Mouse (Mus musculus): ENCODE results near the gene Atp1a4. TPM values are rescaled to one million over a fixed set of nuclear protein-coding genes. Genes with fewer than 3 reads are reported as not detected.

The Atp1a4 gene
- polyA plus RNA-seq, 1 experiment from 2014 or later: not detected

DNA sequence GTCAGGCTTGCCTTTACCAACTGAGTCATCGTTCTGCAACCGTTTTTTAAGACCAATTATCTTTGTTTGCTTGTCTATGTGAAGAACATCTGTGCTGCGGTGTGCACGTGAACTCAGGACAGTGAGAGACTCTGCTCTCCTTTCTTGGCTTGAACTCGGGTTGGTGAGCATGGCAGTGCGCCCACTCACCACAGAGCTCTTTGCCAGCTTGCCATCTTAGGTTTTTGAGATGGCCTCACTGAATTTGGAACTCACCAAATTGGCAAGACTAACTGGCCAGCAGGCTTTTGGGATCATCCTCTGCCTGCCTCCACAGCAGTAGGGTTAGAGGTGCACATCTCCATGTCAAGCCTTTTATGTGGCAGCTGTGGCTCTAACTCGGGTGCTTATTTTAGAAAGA, 80.4 kb downstream of the Atp1a4 start:
- peaks cover 97% of the 10 kb centered on the region for H3K36me3 ChIP-seq (replicated peaks)
- DNase-seq (ENCODE audit: extremely low spot score, low spot score): no peak
- H3K9me3 ChIP-seq: no peaks in the 10 kb centered on the region
- H3K27ac ChIP-seq: no peak overlapping the region
- no peak overlapping the region for H3K4me3 ChIP-seq
- H3K27me3 ChIP-seq (ENCODE audit: poor library complexity, severe bottlenecking): no peaks in the 10 kb centered on the region
- no peaks in the 10 kb centered on the region for H3K4me1 ChIP-seq
- 92% methylated on average over 7 of the region's 7 CpGs for WGBS

Other genes starting within 250 kb of the Atp1a4 start
- 40.6 and 41.7 TPM in 2 replicates for gene Vangl2, start 230.0 kb downstream of the Atp1a4 start, polyA plus RNA-seq (2016; fragmentation: Nextera tagmentation; extraction: Ambion mirVana)
- 1.6 and 2.7 TPM in 2 replicates for gene Nhlh1, start 200.8 kb downstream of the Atp1a4 start, polyA plus RNA-seq (2016; fragmentation: Nextera tagmentation; extraction: Ambion mirVana)
- gene Copa, start 175.9 kb downstream of the Atp1a4 start, polyA plus RNA-seq (2016; fragmentation: Nextera tagmentation; extraction: Ambion mirVana): 176 TPM in 2 replicates
- gene Ncstn, start 175.6 kb downstream of the Atp1a4 start, polyA plus RNA-seq (2016; fragmentation: Nextera tagmentation; extraction: Ambion mirVana): 91.6 and 95.3 TPM in 2 replicates
- gene Pex19, start 131.7 kb downstream of the Atp1a4 start, polyA plus RNA-seq (2016; fragmentation: Nextera tagmentation; extraction: Ambion mirVana): 153 and 159 TPM in 2 replicates
- 132 and 138 TPM in 2 replicates for gene Dcaf8, start 110.3 kb downstream of the Atp1a4 start, polyA plus RNA-seq (2016; fragmentation: Nextera tagmentation; extraction: Ambion mirVana)
- 282 and 292 TPM in 2 replicates for gene Pea15a, start 51.6 kb downstream of the Atp1a4 start, polyA plus RNA-seq (2016; fragmentation: Nextera tagmentation; extraction: Ambion mirVana)
- 0.69 and 0.99 TPM in 2 replicates for gene Casq1, start 38.5 kb downstream of the Atp1a4 start, polyA plus RNA-seq (2016; fragmentation: Nextera tagmentation; extraction: Ambion mirVana)
- 53.0 and 55.4 TPM in 2 replicates for gene Igsf8, start 3.2 kb upstream of the Atp1a4 start, polyA plus RNA-seq (2016; fragmentation: Nextera tagmentation; extraction: Ambion mirVana)
- gene Atp1a2, start 39.6 kb upstream of the Atp1a4 start, polyA plus RNA-seq (2016; fragmentation: Nextera tagmentation; extraction: Ambion mirVana): 0.86 and 2.0 TPM in 2 replicates
- 0.17 and 0.43 TPM in 2 replicates for gene Kcnj9, start 70.9 kb upstream of the Atp1a4 start, polyA plus RNA-seq (2016; fragmentation: Nextera tagmentation; extraction: Ambion mirVana)
- gene Kcnj10, start 82.8 kb upstream of the Atp1a4 start, polyA plus RNA-seq (2016; fragmentation: Nextera tagmentation; extraction: Ambion mirVana): 0.46 and 0.47 TPM in 2 replicates
- gene Pigm, start 118.1 kb upstream of the Atp1a4 start, polyA plus RNA-seq (2016; fragmentation: Nextera tagmentation; extraction: Ambion mirVana): 10.6 and 10.8 TPM in 2 replicates
- gene Slamf9, start 216.9 kb upstream of the Atp1a4 start, polyA plus RNA-seq (2016; fragmentation: Nextera tagmentation; extraction: Ambion mirVana): not detected in 2 replicates
- 81.7 and 82.5 TPM in 2 replicates for gene Igsf9, start 223.4 kb upstream of the Atp1a4 start, polyA plus RNA-seq (2016; fragmentation: Nextera tagmentation; extraction: Ambion mirVana)
- gene Tagln2, start 241.6 kb upstream of the Atp1a4 start, polyA plus RNA-seq (2016; fragmentation: Nextera tagmentation; extraction: Ambion mirVana): 69.7 and 71.1 TPM in 2 replicates

Data from forebrain, embryonic 10.5 days (tissue).